ENCODE assay signal across 8 mouse cellular contexts in the genomic region with DNA sequence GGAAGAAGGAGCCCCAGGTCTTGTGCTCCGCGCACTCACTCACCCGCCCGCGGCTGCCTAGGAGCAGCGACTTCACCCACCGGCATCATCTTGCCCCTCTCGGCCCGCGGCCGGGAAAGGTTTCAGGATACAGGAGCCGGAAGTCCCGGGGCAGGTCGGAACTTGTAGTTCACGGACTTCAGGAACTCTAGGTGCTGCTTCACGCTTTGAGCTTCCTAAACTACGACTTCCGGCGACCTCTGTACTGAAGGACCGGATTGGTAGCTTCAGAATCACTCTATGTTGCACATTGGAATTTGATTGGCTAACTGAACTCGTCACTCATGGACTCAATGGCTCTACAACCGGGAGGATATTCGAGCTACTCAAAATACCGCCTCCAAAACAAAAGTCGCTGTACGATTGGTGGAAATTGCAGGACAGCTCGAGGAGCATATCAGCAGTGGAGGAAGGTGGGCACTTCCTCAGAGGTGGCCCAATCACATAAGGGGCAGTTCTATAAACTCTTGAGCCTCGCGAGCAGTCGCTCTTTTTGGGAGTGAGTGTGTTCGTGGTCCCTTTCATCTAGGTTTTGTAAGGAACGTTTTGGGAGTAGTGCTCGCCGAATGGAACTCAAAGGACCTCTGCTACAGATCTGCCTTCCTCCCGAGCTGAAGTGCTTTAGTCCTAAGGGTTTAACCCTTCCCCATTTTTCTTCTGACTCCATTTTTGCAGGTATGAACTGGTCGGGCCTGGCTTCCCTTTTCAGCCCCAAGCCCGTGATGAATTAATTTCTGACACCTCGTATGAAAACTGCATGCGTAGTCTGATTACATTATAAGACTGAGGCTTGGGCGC. TPM values are rescaled to one million over a fixed set of nuclear protein-coding genes. Genes with fewer than 3 reads are reported as not detected.
DNase-seq lines count a peak whose midpoint lies in the region; ATAC-seq and TF ChIP-seq lines count a peak whose summit lies in the region.

Gene Traf7, minus strand, starts transcription at position 216 of the 837 bp plus-strand sequence.

- no peak for TF ChIP-seq RAD21 in MEL (IDR thresholded peaks at IDR 0.05; ENCODE audit: low read depth, low read length)

- H3K4me3 ChIP-seq in MEL (ENCODE audit: control insufficient read depth in 1 of 2, insufficient read depth in 1 of 2, low read depth in 2 of 2, low read length in 2 of 2) = peak within 1 kb of the TSS; percentile 77 to 78
- peak within 1 kb of the TSS; percentile 74 for H3K4me3 ChIP-seq in cerebellum, adult 2 months (replicated peaks; ENCODE audit: insufficient read depth, low read depth, low read length)
- H3K4me3 ChIP-seq in forebrain, postnatal 0 days (ENCODE audit: low read depth, low read length) = peak within 1 kb of the TSS; percentile 67
- H3K4me3 ChIP-seq in lung, embryonic 15.5 days = peak within 1 kb of the TSS; percentile 87

- H3K36me3 ChIP-seq in MEL (ENCODE audit: control insufficient read depth in 1 of 2, insufficient read depth in 2 of 2, low read length in 2 of 2) = peaks cover 0 to 10% of the 10 kb centered on the region in 2 experiments; a peak in 3 of 4 replicates
- peaks cover 14% of the 10 kb centered on the region for H3K36me3 ChIP-seq in forebrain, postnatal 0 days (ENCODE audit: insufficient read depth)
- H3K36me3 ChIP-seq in lung, embryonic 15.5 days = peaks cover 6% of the 10 kb centered on the region; the same call in 1 of the 2 replicates

- peak within 1 kb of the TSS; percentile 86 for H3K9ac ChIP-seq in MEL (ENCODE audit: control insufficient read depth, low read depth, low read length, poor library complexity, severe bottlenecking)
- peak within 1 kb of the TSS; percentile 69 for H3K9ac ChIP-seq in forebrain, postnatal 0 days
- peak within 1 kb of the TSS; percentile 84 for H3K9ac ChIP-seq in lung, embryonic 15.5 days

- peak within 1 kb of the TSS; percentile 77 for H3K4me2 ChIP-seq in forebrain, postnatal 0 days (ENCODE audit: low read depth)
- peak within 1 kb of the TSS; percentile 64 for H3K4me2 ChIP-seq in lung, embryonic 15.5 days

- under 1% methylated on average over 40 of the region's 40 CpGs for WGBS in cerebellum, adult 2 months
- WGBS in forebrain, postnatal 0 days = under 1% methylated on average over 40 of the region's 40 CpGs
- WGBS in lung, embryonic 15.5 days = under 1% methylated on average over 40 of the region's 40 CpGs

- TF ChIP-seq CTCF in MEL (IDR thresholded peaks at IDR 0.05 in 2 of 3, conservative IDR thresholded peaks at IDR 0.05 in 1 of 3; ENCODE audit: control insufficient read depth in 1 of 3, insufficient read depth in 1 of 3, low read depth in 2 of 3, low read length in 3 of 3, poor library complexity in 1 of 3, severe bottlenecking in 1 of 3) = no peak
- no peak for TF ChIP-seq CTCF in cerebellum, adult 2 months (IDR thresholded peaks at IDR 0.05; ENCODE audit: borderline replicate concordance, insufficient read depth, low read depth, low read length)
- no peak for TF ChIP-seq CTCF in forebrain, postnatal 0 days (IDR thresholded peaks at IDR 0.05; ENCODE audit: low read depth)

- no peak for TF ChIP-seq EP300 in MEL (IDR thresholded peaks at IDR 0.05; ENCODE audit: low read depth in 1 of 2, low read length in 2 of 2)

- no peaks in the 10 kb centered on the region for H3K9me3 ChIP-seq in MEL (replicated peaks; ENCODE audit: insufficient read depth, low read length)
- H3K9me3 ChIP-seq in forebrain, postnatal 0 days (ENCODE audit: low read length) = no peaks in the 10 kb centered on the region
- no peaks in the 10 kb centered on the region for H3K9me3 ChIP-seq in lung, embryonic 15.5 days

- H3K27me3 ChIP-seq in MEL (ENCODE audit: control insufficient read depth in 1 of 2, insufficient read depth in 2 of 2, low read length in 2 of 2) = no peaks in the 10 kb centered on the region
- H3K27me3 ChIP-seq in cerebellum, adult 2 months (ENCODE audit: control insufficient read depth, insufficient read depth, low read length) = no peaks in the 10 kb centered on the region
- no peaks in the 10 kb centered on the region for H3K27me3 ChIP-seq in forebrain, postnatal 0 days (ENCODE audit: insufficient read depth, low read length)
- no peaks in the 10 kb centered on the region for H3K27me3 ChIP-seq in lung, embryonic 15.5 days

- H3K27ac ChIP-seq in MEL (ENCODE audit: control insufficient read depth, low read depth, low read length) = peak within 1 kb of the TSS; percentile 81
- peak within 1 kb of the TSS; percentile 26; the same call in 1 of the 2 replicates for H3K27ac ChIP-seq in cerebellum, adult 2 months (ENCODE audit: insufficient read depth, low read length)
- peak within 1 kb of the TSS; percentile 89 for H3K27ac ChIP-seq in forebrain, postnatal 0 days (ENCODE audit: low read depth, low read length)
- peak within 1 kb of the TSS; percentile 79 for H3K27ac ChIP-seq in lung, embryonic 15.5 days

- peaks cover 46% of the 10 kb centered on the region for H3K79me2 ChIP-seq in MEL (ENCODE audit: control insufficient read depth, insufficient read depth, low read length, poor library complexity)

- peak; percentile 97 for ATAC-seq in forebrain, postnatal 0 days
- peak; percentile 97 for ATAC-seq in lung, embryonic 15.5 days (ENCODE audit: borderline replicate concordance, extremely low read depth, low FRiP score, low TSS enrichment)

- peaks cover 0 to 8% of the 10 kb centered on the region in 2 experiments; a peak in 1 of 4 replicates for H3K4me1 ChIP-seq in MEL (ENCODE audit: control insufficient read depth in 1 of 2, insufficient read depth in 2 of 2, low read length in 2 of 2)
- peaks cover 23% of the 10 kb centered on the region for H3K4me1 ChIP-seq in cerebellum, adult 2 months (ENCODE audit: control insufficient read depth, insufficient read depth, low read length)
- H3K4me1 ChIP-seq in forebrain, postnatal 0 days (ENCODE audit: insufficient read depth) = peaks cover 29% of the 10 kb centered on the region
- H3K4me1 ChIP-seq in lung, embryonic 15.5 days = peaks cover 51% of the 10 kb centered on the region

- DNase-seq in MEL (ENCODE audit: low read depth, low spot score) = peak; percentile 100
- peak; percentile 91 to 99 for DNase-seq in cerebellum, adult 2 months
- peak; percentile 98 for DNase-seq in forebrain, postnatal 0 days
- peak; percentile 92 for DNase-seq in heart, postnatal 4 days
- DNase-seq in layer of hippocampus, adult 8-10 months (ENCODE audit: low spot score in 2 of 2) = peak; percentile 94 to 99
- DNase-seq in ovary, adult 18-20 months (ENCODE audit: low spot score) = peak; percentile 95
- DNase-seq in thymus, postnatal 0 days (ENCODE audit: low spot score) = peak; percentile 99

- TF ChIP-seq POLR2A in MEL (IDR thresholded peaks at IDR 0.05; ENCODE audit: control insufficient read depth in 1 of 2, insufficient read depth in 1 of 2, low read depth in 1 of 2, low read length in 2 of 2, poor library complexity in 1 of 2) = peak; percentile 84 to 100
- peak; percentile 99; the same call in 1 of the 2 replicates for TF ChIP-seq POLR2A in cerebellum, adult 2 months (IDR thresholded peaks at IDR 0.05; ENCODE audit: borderline replicate concordance, insufficient read depth, low read length)

TF ChIP-seq in MEL, 35 proteins besides CTCF, POLR2A, EP300 and RAD21 (continues in another document):
- TF ChIP-seq POLR2AphosphoS2 (IDR thresholded peaks at IDR 0.05; ENCODE audit: low read length) (peak; percentile 98), SMC3 (IDR thresholded peaks at IDR 0.05; ENCODE audit: low read depth, low read length) (no peak), TCF12 (IDR thresholded peaks at IDR 0.05; ENCODE audit: low read depth, low read length) (peak; percentile 30), SIN3A (IDR thresholded peaks at IDR 0.05; ENCODE audit: low read length) (peak; percentile 94), KAT2A (conservative IDR thresholded peaks at IDR 0.05; ENCODE audit: low read depth, low read length) (peak; percentile 95), POLR2AphosphoS5 (IDR thresholded peaks at IDR 0.05; ENCODE audit: borderline replicate concordance, low read depth, low read length) (peak; percentile 98; the same call in 1 of the 2 replicates), ZC3H11A (IDR thresholded peaks at IDR 0.05; ENCODE audit: low read depth, low read length) (no peak), USF2 (IDR thresholded peaks at IDR 0.05; ENCODE audit: borderline replicate concordance in 1 of 2, insufficient read depth in 1 of 2, low read depth in 1 of 2, low read length in 2 of 2) (no peak), ELF1 (IDR thresholded peaks at IDR 0.05; ENCODE audit: low read depth, low read length) (peak; percentile 97), MXI1 (IDR thresholded peaks at IDR 0.05; ENCODE audit: low read depth, low read length) (peak; percentile 83), GABPA (IDR thresholded peaks at IDR 0.05; ENCODE audit: low read depth, low read length) (no peak), RCOR1 (IDR thresholded peaks at IDR 0.05; ENCODE audit: low read depth, low read length) (no peak), CHD2 (IDR thresholded peaks at IDR 0.05; ENCODE audit: low read length) (peak; percentile 88), HCFC1 (IDR thresholded peaks at IDR 0.05; ENCODE audit: low read depth, low read length) (peak; percentile 98), ZMIZ1 (IDR thresholded peaks at IDR 0.05; ENCODE audit: low read depth, low read length) (peak; percentile 99), E2F4 (IDR thresholded peaks at IDR 0.05; ENCODE audit: borderline replicate concordance, low read depth, low read length) (no peak), NRF1 (IDR thresholded peaks at IDR 0.05; ENCODE audit: insufficient read depth, low read depth, low read length, poor library complexity, severe bottlenecking) (peak; percentile 26; the same call in 1 of the 2 replicates), NELFE (IDR thresholded peaks at IDR 0.05; ENCODE audit: low read depth, low read length) (peak; percentile 100), BHLHE40 (IDR thresholded peaks at IDR 0.05; ENCODE audit: borderline replicate concordance, low read depth, low read length) (no peak), ZNF384 (IDR thresholded peaks at IDR 0.05; ENCODE audit: low read depth, low read length) (no peak), ZKSCAN1 (IDR thresholded peaks at IDR 0.05; ENCODE audit: low read depth, low read length) (no peak)

RNA-seq across cellular contexts. Expression of gene Traf7, which starts in this region (rescaled TPM):
- total RNA-seq in MEL (2012; rRNA removed) = 118 and 121 TPM in 2 replicates
- polyA plus RNA-seq in MEL (2012; ENCODE audit: insufficient read depth in 1 of 2, insufficient read length in 2 of 2, low read depth in 1 of 2, low replicate concordance in 2 of 2, missing spikeins in 1 of 2) = 100 to 1,000 TPM in 1 of 2 experiments, not detected in 1; 261 TPM
- 197 and 198 TPM in 2 replicates for polyA plus RNA-seq in cerebellum, adult 2 months (2012; rRNA removed)
- total RNA-seq in forebrain, postnatal 0 days (2014; rRNA removed) = 145 and 168 TPM in 2 replicates
- polyA plus RNA-seq in forebrain, postnatal 0 days (2015; fragmentation: Nextera tagmentation; extraction: Ambion mirVana) = 81.4 and 82.0 TPM in 2 replicates
- 100 to 1,000 TPM in 1 of 2 experiments, 10 to 100 TPM in 1; 97.6 to 106 TPM for total RNA-seq in heart, postnatal 4 days (2021)
- 100 to 1,000 TPM in 2 of 4 experiments, 10 to 100 TPM in 2; 82.9 to 106 (median 97.4) TPM for total RNA-seq in layer of hippocampus, adult 8-10 months (2022)
- 96.7 and 106 TPM in 2 replicates for polyA plus RNA-seq in lung, embryonic 15.5 days (2015; fragmentation: Nextera tagmentation; extraction: Ambion mirVana)
- 59.9 and 64.3 TPM in 2 replicates for polyA plus RNA-seq in thymus, postnatal 0 days (2015; fragmentation: Nextera tagmentation; extraction: Ambion mirVana)

Comparison
In these comparisons a context has a peak if more than half of its experiments do, and no peak if none do; other contexts are left out.
1. Peak in every context shown above with its lines: DNase-seq, ATAC-seq, H3K4me3 ChIP-seq and H3K27ac ChIP-seq.
2. H3K27ac ChIP-seq: peak in every context shown above with its lines; median percentile 89 in forebrain, postnatal 0 days; 81 in MEL; 79 in lung, embryonic 15.5 days; 26 in cerebellum, adult 2 months.